Mouse (Mus musculus) CD4-positive naive resting alpha-beta T cell, adult 76 days (primary cell): Measurements from ENCODE around the gene Trmt61a. TPM values are rescaled to one million over a fixed set of nuclear protein-coding genes. Genes with fewer than 3 reads are reported as not detected.

ENCODE experiments used
- total RNA-seq: library from RNA; stranded (reverse); gene quantifications from one replicate; pipeline ENCODE4 v1.2.4, GENCODE M21; 2023

The Trmt61a gene
- 16.2 TPM for total RNA-seq

DNA sequence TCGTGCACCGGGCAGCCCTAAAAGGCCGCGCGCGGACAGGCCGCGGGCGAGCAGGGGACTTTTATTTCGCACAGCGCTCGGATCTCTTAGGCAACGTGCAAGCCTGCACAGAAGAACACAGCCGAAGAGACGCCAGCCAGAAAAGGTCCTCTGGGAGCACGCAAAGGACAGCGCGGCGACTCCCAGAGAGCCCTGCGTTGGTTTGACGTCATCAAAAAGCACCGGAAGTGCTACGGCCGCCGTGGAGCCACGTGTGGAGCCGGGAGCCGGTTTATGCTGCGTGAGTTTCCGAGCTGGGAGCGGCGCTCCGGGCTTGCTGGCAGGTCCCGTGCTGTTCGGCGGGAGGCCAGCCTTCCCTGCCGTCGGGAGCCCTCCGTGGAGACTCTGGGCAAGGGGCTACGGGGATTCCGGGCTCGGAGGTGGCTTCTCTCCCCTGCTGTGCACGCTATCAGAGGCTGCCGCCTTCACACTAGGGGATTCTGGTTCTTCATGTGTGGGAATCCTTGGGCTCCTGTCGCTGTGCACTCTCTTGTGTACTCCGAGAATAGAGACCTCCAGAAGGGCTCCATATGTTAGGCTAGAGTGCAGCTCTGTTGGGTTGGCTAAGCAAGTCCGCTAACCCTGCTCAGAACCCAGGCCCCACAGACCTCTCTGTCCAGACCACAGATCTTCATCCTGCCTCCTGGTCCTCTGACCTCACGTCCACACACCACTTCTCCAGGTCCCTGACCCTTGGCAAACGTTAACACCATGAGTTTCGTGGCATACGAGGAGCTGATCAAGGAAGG, at the start of gene Trmt61a:
TSS of gene Trmt61a (plus strand) at position 224 of the 788 bp plus-strand sequence.

GRCm38 (mm10) chr12:111672176-111672575, 5.7 kb upstream of the Trmt61a start, which contains the start of gene Ckb:
Gene Ckb, minus strand, starts transcription at chr12:111672338.

GRCm38 (mm10) chr12:111713004-111713651, 35.2 kb downstream of the Trmt61a start, which contains the start of the genes Bag5 and Apopt1:
Gene Bag5, minus strand, starts transcription at chr12:111713257.
Gene Apopt1, plus strand, starts transcription at chr12:111713261.

Other genes with a start within 250 kb of the Trmt61a start
- gene Tnfaip2, start 235.6 kb upstream of the Trmt61a start, total RNA-seq = 3.2 TPM
- not detected for gene Gm266, start 192.3 kb upstream of the Trmt61a start, total RNA-seq
- gene Eif5, start 140.1 kb upstream of the Trmt61a start, total RNA-seq = 792 TPM
- 68.3 TPM for gene Mark3, start 103.6 kb upstream of the Trmt61a start, total RNA-seq
- 8.9 TPM for gene Ckb, start 5.8 kb upstream of the Trmt61a start, total RNA-seq
- gene Bag5, start 35.2 kb downstream of the Trmt61a start, total RNA-seq = 32.0 TPM
- gene Apopt1, start 35.2 kb downstream of the Trmt61a start, total RNA-seq = 26.0 TPM
- gene Klc1, start 80.7 kb downstream of the Trmt61a start, total RNA-seq = 72.8 TPM
- 3.0 TPM for gene Xrcc3, start 135.8 kb downstream of the Trmt61a start, total RNA-seq
- 1.8 TPM for gene Zfyve21, start 136.1 kb downstream of the Trmt61a start, total RNA-seq
- gene Ppp1r13b, start 230.0 kb downstream of the Trmt61a start, total RNA-seq = 58.8 TPM